Mouse (Mus musculus) stomach, postnatal 0 days (tissue): ENCODE data around the gene Padi1. TPM values are rescaled to one million over a fixed set of nuclear protein-coding genes. Genes with fewer than 3 reads are reported as not detected.

Source experiments
- ATAC-seq: fragments of 200-750 bp; cut with Nextera tagmentation; 2 replicates; pipeline ENCODE4 v1.8.0; 2017; ENCODE audit not compliant: low FRiP score, low TSS enrichment
- DNase-seq: peaks from one replicate; pipeline ENCODE4 v3.0.0-alpha.2; 2016; ENCODE audit warnings: low spot score
- H3K27ac ChIP-seq: fragments of 300-500 bp; sonication (generic); replicated peaks from 2 replicates; pipeline ENCODE4 v1.5.1; 2014; ENCODE audit warnings: mild to moderate bottlenecking, control low read depth
- H3K27me3 ChIP-seq: fragments of 300-500 bp; sonication (generic); 2 replicates; pipeline ENCODE4 v1.6.1; 2014; ENCODE audit warnings: low read length; ENCODE audit not compliant: control insufficient read depth, insufficient read depth
- H3K36me3 ChIP-seq: fragments of 300-500 bp; sonication (generic); 2 replicates; pipeline ENCODE4 v1.6.1; 2014; ENCODE audit warnings: low read length, mixed read lengths; ENCODE audit not compliant: control insufficient read depth, insufficient read depth
- H3K4me1 ChIP-seq: fragments of 300-500 bp; sonication (generic); replicated peaks from 2 replicates; pipeline ENCODE4 v1.6.1; 2014; ENCODE audit warnings: antibody characterized with exemption; ENCODE audit not compliant: control insufficient read depth, insufficient read depth
- H3K4me2 ChIP-seq: fragments of 300-500 bp; sonication (generic); replicated peaks from 2 replicates; pipeline ENCODE4 v1.6.1; 2014; ENCODE audit warnings: low read depth, mild to moderate bottlenecking, control low read depth, moderate library complexity
- H3K4me3 ChIP-seq: fragments of 300-500 bp; sonication (generic); 2 replicates; pipeline ENCODE4 v1.5.1; 2014; ENCODE audit warnings: low read depth, low read length, control low read depth
- H3K9ac ChIP-seq: fragments of 300-500 bp; sonication (generic); 2 replicates; pipeline ENCODE4 v1.6.1; 2014; ENCODE audit warnings: mild to moderate bottlenecking, low read length, control low read depth, mixed read lengths
- H3K9me3 ChIP-seq: fragments of 300-500 bp; sonication (generic); 2 replicates; pipeline ENCODE4 v1.6.1; 2016; ENCODE audit warnings: low read length; ENCODE audit not compliant: control insufficient read depth
- CTCF ChIP-seq: IDR thresholded peaks from 2 replicates; pipeline ENCODE4 v1.5.1; 2016; ENCODE audit warnings: antibody characterized with exemption, low read depth, mild to moderate bottlenecking, moderate library complexity
- EP300 ChIP-seq: optimal IDR thresholded peaks from 2 replicates; pipeline ENCODE3; 2016; ENCODE audit warnings: antibody characterized with exemption
- WGBS: fragments of 180-500 bp; shearing (Covaris S2); extraction: QIAGEN DNeasy Blood & Tissue Kit; methylation state at CpG from one replicate; pipeline ENCODE4 v1.1.7; 2014; 5-methylcytosine and 5-hydroxymethylcytosine counted together
- polyA plus RNA-seq: library from polyadenylated mRNA; unstranded; fragments of >200 nt; fragmentation: Nextera tagmentation; extraction: Ambion mirVana; gene quantifications from 2 replicates; pipeline ENCODE4 v1.2.1, GENCODE M21; 2015

The Padi1 gene
- polyA plus RNA-seq, 1 experiment from 2014 or later = 1.3 TPM

GRCm38 (mm10) chr4:140765936-140766335, 79.6 kb downstream of the Padi1 start:
- Histone ChIP-seq H3K27me3 (no peaks in the 10 kb centered on the region), H3K9me3 (no peaks in the 10 kb centered on the region), H3K9ac (no peak overlapping the region), H3K4me3 (no peak overlapping the region), H3K36me3 (no peaks in the 10 kb centered on the region), H3K4me2 (no peak overlapping the region), H3K4me1 (no peaks in the 10 kb centered on the region), H3K27ac (no peak overlapping the region)
- 68% methylated on average over 3 of the region's 3 CpGs for WGBS
- no peak for TF ChIP-seq EP300
- no peak for TF ChIP-seq CTCF
- ATAC-seq (no peak), DNase-seq (no peak)

- no peaks in the 10 kb centered on the region for H3K36me3 ChIP-seq
- H3K9ac ChIP-seq = no peak overlapping the region
- no peaks in the 10 kb centered on the region for H3K4me1 ChIP-seq
- peak; percentile 28; the same call in 1 of the 2 replicates for ATAC-seq
- DNase-seq = peak; percentile 73
- H3K27ac ChIP-seq = no peak overlapping the region
- no peak overlapping the region for H3K4me2 ChIP-seq
- H3K27me3 ChIP-seq = no peaks in the 10 kb centered on the region
- no peaks in the 10 kb centered on the region for H3K9me3 ChIP-seq
- no peak for TF ChIP-seq EP300
- peak; percentile 76 for TF ChIP-seq CTCF
- 15% methylated on average over 9 of the region's 9 CpGs for WGBS
- H3K4me3 ChIP-seq = no peak overlapping the region
Observed at GRCm38 (mm10) chr4:140763158-140763557, 82.4 kb downstream of the Padi1 start.

Other genes starting within 250 kb of the Padi1 start
- gene Arhgef10l, start 179.8 kb downstream of the Padi1 start, polyA plus RNA-seq = 11.3 and 12.7 TPM in 2 replicates
- 18.9 and 20.4 TPM in 2 replicates for gene Rcc2, start 145.2 kb downstream of the Padi1 start, polyA plus RNA-seq
- gene Padi6, start 103.1 kb downstream of the Padi1 start, polyA plus RNA-seq = not detected in 2 replicates
- 0.23 and 0.27 TPM in 2 replicates for gene Padi4, start 71.5 kb downstream of the Padi1 start, polyA plus RNA-seq
- 0.02 TPM in 1 of 2 replicates, not detected in the other for gene Padi3, start 35.1 kb downstream of the Padi1 start, polyA plus RNA-seq
- 0.64 and 0.69 TPM in 2 replicates for gene Padi2, start 60.6 kb upstream of the Padi1 start, polyA plus RNA-seq
- 374 and 382 TPM in 2 replicates for gene Sdhb, start 115.4 kb upstream of the Padi1 start, polyA plus RNA-seq
- 14.4 and 15.9 TPM in 2 replicates for gene Atp13a2, start 141.1 kb upstream of the Padi1 start, polyA plus RNA-seq
- gene Mfap2, start 164.6 kb upstream of the Padi1 start, polyA plus RNA-seq = 244 and 247 TPM in 2 replicates
- gene Crocc, start 214.8 kb upstream of the Padi1 start, polyA plus RNA-seq = 1.4 and 1.6 TPM in 2 replicates
- gene Necap2, start 232.6 kb upstream of the Padi1 start, polyA plus RNA-seq = 77.7 and 81.1 TPM in 2 replicates
- gene Spata21, start 242.6 kb upstream of the Padi1 start, polyA plus RNA-seq = 0.05 and 0.11 TPM in 2 replicates